Comparison of ENCODE assay signal across 32 mouse cellular contexts in the genomic region with DNA sequence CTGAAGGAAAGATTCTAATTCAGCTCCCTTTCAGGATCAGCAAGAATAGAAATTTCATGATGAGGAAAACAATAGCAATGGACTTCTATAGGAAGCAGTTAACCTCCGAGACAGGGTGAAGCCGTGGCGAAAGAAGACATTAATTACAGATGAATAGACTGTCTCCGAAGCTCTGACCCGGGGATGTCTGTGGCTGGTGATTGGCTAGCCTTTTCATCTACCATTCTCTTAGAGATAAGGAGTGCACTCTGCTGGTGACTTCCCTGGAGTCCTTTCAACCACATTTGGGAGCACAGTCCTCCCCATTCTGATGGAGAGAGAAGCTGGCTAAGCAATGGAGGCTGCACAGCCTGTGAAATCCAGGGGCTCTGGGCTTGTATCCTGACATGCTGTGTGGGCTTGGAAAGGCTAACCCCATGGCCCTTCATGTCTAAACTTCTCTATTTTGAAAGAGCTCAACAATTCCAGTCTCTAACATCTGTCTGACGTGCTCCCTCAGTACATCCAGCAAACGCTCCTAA. TPM values are rescaled to one million over a fixed set of nuclear protein-coding genes. Genes with fewer than 3 reads are reported as not detected.
DNase-seq lines count a peak whose midpoint lies in the region; ATAC-seq and TF ChIP-seq lines count a peak whose summit lies in the region.
"Had no signal": no experiment of that assay in that cellular context is flagged by ENCODE, and none has a peak within 500 bp of the region (broad histone marks: within the 10 kb centered on the region; RNA-seq: fewer than 3 reads in every experiment).

No protein-coding gene starts in this region.

- intact Hi-C loops in heart, postnatal 36 days (cut with DNase I): no loop called here

- no peaks in the 10 kb centered on the region for H3K36me3 ChIP-seq in forebrain, embryonic 12.5 days (replicated peaks)
- no peaks in the 10 kb centered on the region for H3K36me3 ChIP-seq in forebrain, embryonic 10.5 days (replicated peaks)
- no peaks in the 10 kb centered on the region for H3K36me3 ChIP-seq in kidney, postnatal 0 days (ENCODE audit: insufficient read depth, low read length)
- H3K36me3 ChIP-seq in kidney, embryonic 15.5 days: no peaks in the 10 kb centered on the region
- no peaks in the 10 kb centered on the region for H3K36me3 ChIP-seq in midbrain, embryonic 11.5 days (ENCODE audit: control insufficient read depth, insufficient read depth, low read length)
- H3K36me3 ChIP-seq in midbrain, embryonic 13.5 days: no peaks in the 10 kb centered on the region
- H3K36me3 ChIP-seq: embryonic facial prominence, embryonic 12.5 days; heart, embryonic 15.5 days; hindbrain, embryonic 15.5 days; neural tube, embryonic 13.5 days had no signal

- H3K4me3 ChIP-seq in forebrain, embryonic 12.5 days (replicated peaks): no peak overlapping the region
- no peak overlapping the region for H3K4me3 ChIP-seq in forebrain, embryonic 10.5 days
- no peak overlapping the region for H3K4me3 ChIP-seq in kidney, postnatal 0 days (replicated peaks; ENCODE audit: low read depth, low read length)
- H3K4me3 ChIP-seq in kidney, embryonic 15.5 days (replicated peaks): no peak overlapping the region
- no peak overlapping the region for H3K4me3 ChIP-seq in midbrain, embryonic 11.5 days (ENCODE audit: low read depth, low read length)
- no peak overlapping the region for H3K4me3 ChIP-seq in midbrain, embryonic 13.5 days (replicated peaks)
- H3K4me3 ChIP-seq: embryonic facial prominence, embryonic 12.5 days; heart, embryonic 15.5 days; hindbrain, embryonic 15.5 days; neural tube, embryonic 13.5 days had no signal

- 0 out of 2 replicates have a peak, but pooled peaks have one; percentile 23 for ATAC-seq in forebrain, embryonic 12.5 days (ENCODE audit: low FRiP score)
- ATAC-seq in kidney, postnatal 0 days (replicated peaks; ENCODE audit: low FRiP score, low read depth): no peak
- no peak for ATAC-seq in kidney, embryonic 15.5 days (replicated peaks; ENCODE audit: low FRiP score)
- no peak for ATAC-seq in midbrain, embryonic 11.5 days (ENCODE audit: low FRiP score)
- no peak for ATAC-seq in midbrain, embryonic 13.5 days
- ATAC-seq: forebrain, embryonic 16.5 days; midbrain, embryonic 16.5 days; Patski had no signal

- H3K4me1 ChIP-seq in forebrain, embryonic 12.5 days: no peaks in the 10 kb centered on the region
- H3K4me1 ChIP-seq in forebrain, embryonic 10.5 days: peaks cover 27% of the 10 kb centered on the region
- no peaks in the 10 kb centered on the region for H3K4me1 ChIP-seq in kidney, postnatal 0 days (replicated peaks; ENCODE audit: insufficient read depth, low read length)
- no peaks in the 10 kb centered on the region for H3K4me1 ChIP-seq in kidney, embryonic 15.5 days
- H3K4me1 ChIP-seq in midbrain, embryonic 11.5 days (ENCODE audit: control insufficient read depth, insufficient read depth, low read length): no peaks in the 10 kb centered on the region
- no peaks in the 10 kb centered on the region for H3K4me1 ChIP-seq in midbrain, embryonic 13.5 days (replicated peaks)
- H3K4me1 ChIP-seq: embryonic facial prominence, embryonic 12.5 days; heart, embryonic 15.5 days; hindbrain, embryonic 15.5 days had no signal

- no peaks in the 10 kb centered on the region for H3K9me3 ChIP-seq in forebrain, embryonic 12.5 days
- no peaks in the 10 kb centered on the region for H3K9me3 ChIP-seq in forebrain, embryonic 10.5 days
- no peaks in the 10 kb centered on the region for H3K9me3 ChIP-seq in kidney, postnatal 0 days (replicated peaks; ENCODE audit: low read length)
- no peaks in the 10 kb centered on the region for H3K9me3 ChIP-seq in kidney, embryonic 15.5 days (replicated peaks)
- H3K9me3 ChIP-seq in midbrain, embryonic 11.5 days (ENCODE audit: control insufficient read depth, low read length): no peaks in the 10 kb centered on the region
- no peaks in the 10 kb centered on the region for H3K9me3 ChIP-seq in midbrain, embryonic 13.5 days
- H3K9me3 ChIP-seq: embryonic facial prominence, embryonic 12.5 days; heart, embryonic 15.5 days; hindbrain, embryonic 15.5 days; neural tube, embryonic 13.5 days had no signal

- TF ChIP-seq CTCF in kidney, postnatal 0 days (IDR thresholded peaks at IDR 0.05; ENCODE audit: low read depth): no peak

- H3K4me2 ChIP-seq in forebrain, embryonic 12.5 days: no peak overlapping the region
- no peak overlapping the region for H3K4me2 ChIP-seq in kidney, postnatal 0 days (ENCODE audit: low read length)
- H3K4me2 ChIP-seq in kidney, embryonic 15.5 days: no peak overlapping the region
- H3K4me2 ChIP-seq in midbrain, embryonic 11.5 days: no peak overlapping the region
- H3K4me2 ChIP-seq in midbrain, embryonic 13.5 days (replicated peaks): no peak overlapping the region
- H3K4me2 ChIP-seq: embryonic facial prominence, embryonic 12.5 days; heart, embryonic 15.5 days; hindbrain, embryonic 15.5 days; neural tube, embryonic 13.5 days had no signal

- no peaks in the 10 kb centered on the region for H3K27me3 ChIP-seq in forebrain, embryonic 12.5 days
- H3K27me3 ChIP-seq in forebrain, embryonic 10.5 days (ENCODE audit: poor library complexity, severe bottlenecking): no peaks in the 10 kb centered on the region
- H3K27me3 ChIP-seq in kidney, postnatal 0 days (ENCODE audit: insufficient read depth, low read length): no peaks in the 10 kb centered on the region
- no peaks in the 10 kb centered on the region for H3K27me3 ChIP-seq in kidney, embryonic 15.5 days
- H3K27me3 ChIP-seq in midbrain, embryonic 11.5 days (ENCODE audit: control insufficient read depth, insufficient read depth, low read length): no peaks in the 10 kb centered on the region
- H3K27me3 ChIP-seq in midbrain, embryonic 13.5 days: no peaks in the 10 kb centered on the region
- H3K27me3 ChIP-seq: embryonic facial prominence, embryonic 12.5 days; heart, embryonic 15.5 days; hindbrain, embryonic 15.5 days; neural tube, embryonic 13.5 days; Patski had no signal

- no peak overlapping the region for H3K27ac ChIP-seq in forebrain, embryonic 12.5 days
- H3K27ac ChIP-seq in forebrain, embryonic 10.5 days: no peak overlapping the region
- no peak overlapping the region for H3K27ac ChIP-seq in kidney, postnatal 0 days
- H3K27ac ChIP-seq in kidney, embryonic 15.5 days: no peak overlapping the region
- no peak overlapping the region for H3K27ac ChIP-seq in midbrain, embryonic 11.5 days (ENCODE audit: low read depth, low read length)
- no peak overlapping the region for H3K27ac ChIP-seq in midbrain, embryonic 13.5 days
- H3K27ac ChIP-seq: embryonic facial prominence, embryonic 12.5 days; heart, embryonic 15.5 days; hindbrain, embryonic 15.5 days; liver, embryonic 14.5 days; macrophage; neural tube, embryonic 13.5 days had no signal

- WGBS in forebrain, embryonic 12.5 days: 45% methylated on average over 7 of the region's 7 CpGs
- 61% methylated on average over 7 of the region's 7 CpGs for WGBS in forebrain, embryonic 10.5 days
- 49% methylated on average over 7 of the region's 7 CpGs for WGBS in kidney, postnatal 0 days
- WGBS in kidney, embryonic 15.5 days: 59% methylated on average over 7 of the region's 7 CpGs
- WGBS in midbrain, embryonic 11.5 days: 60% methylated on average over 7 of the region's 7 CpGs
- WGBS in midbrain, embryonic 13.5 days: 42% methylated on average over 7 of the region's 7 CpGs

- no peak overlapping the region for H3K9ac ChIP-seq in forebrain, embryonic 12.5 days
- no peak overlapping the region for H3K9ac ChIP-seq in kidney, postnatal 0 days (ENCODE audit: low read depth, low read length)
- H3K9ac ChIP-seq in kidney, embryonic 15.5 days: no peak overlapping the region
- no peak overlapping the region for H3K9ac ChIP-seq in midbrain, embryonic 11.5 days (ENCODE audit: low read length)
- H3K9ac ChIP-seq in midbrain, embryonic 13.5 days (replicated peaks): no peak overlapping the region
- H3K9ac ChIP-seq: embryonic facial prominence, embryonic 12.5 days; heart, embryonic 15.5 days; hindbrain, embryonic 15.5 days; liver, embryonic 14.5 days; neural tube, embryonic 13.5 days had no signal

- no peak for DNase-seq in forebrain, embryonic 10.5 days (ENCODE audit: extremely low spot score, low spot score)
- peak; percentile 19 for DNase-seq in kidney, postnatal 0 days (ENCODE audit: low spot score)
- peak; percentile 80 for DNase-seq in midbrain, embryonic 11.5 days (ENCODE audit: low spot score, missing footprints)
- DNase-seq in retina, postnatal 1 day: peak; percentile 28
- DNase-seq in heart, postnatal 36 days: no peak
- DNase-seq: adrenal gland, postnatal 25 days; cerebellum, adult 11-12 months; cerebellum, postnatal 10 days; kidney, adult 18-20 months; kidney, postnatal 25 days; layer of hippocampus, postnatal 36 days; liver; lung, adult 2 months; lung, postnatal 10 days; right cerebral cortex, adult 18-20 months; spleen, adult 18-20 months; thymus, postnatal 14 days had no signal

RNA-seq across cellular contexts. Expression of a gene that starts 25.6 kb away (rescaled TPM):
- 0.97 and 1.2 TPM in 2 replicates for polyA plus RNA-seq in forebrain, embryonic 12.5 days (2016; fragmentation: Nextera tagmentation; extraction: Ambion mirVana)
- polyA plus RNA-seq in forebrain, embryonic 10.5 days (2016; fragmentation: Nextera tagmentation; extraction: Ambion mirVana): 2.2 and 2.4 TPM in 2 replicates
- polyA plus RNA-seq in kidney, postnatal 0 days (2015; fragmentation: Nextera tagmentation; extraction: Ambion mirVana): 39.5 and 41.1 TPM in 2 replicates
- 11.4 and 12.1 TPM in 2 replicates for polyA plus RNA-seq in kidney, embryonic 15.5 days (2015; fragmentation: Nextera tagmentation; extraction: Ambion mirVana)
- polyA plus RNA-seq in midbrain, embryonic 11.5 days (2014; fragmentation: Nextera tagmentation; extraction: Ambion mirVana): 0.84 and 0.86 TPM in 2 replicates
- 2.1 and 2.5 TPM in 2 replicates for polyA plus RNA-seq in midbrain, embryonic 13.5 days (2015; fragmentation: Nextera tagmentation; extraction: Ambion mirVana)
- total RNA-seq in heart, postnatal 36 days (2021): 100 to 1,000 TPM; 138 TPM
- total RNA-seq: common myeloid progenitor, adult 5-6 weeks; megakaryocyte-erythroid progenitor cell, adult 5-6 weeks; MEL had no signal
- polyA plus RNA-seq: liver, embryonic 14.5 days; macrophage had no signal

Comparison
In these comparisons a context has a peak if more than half of its experiments do, and no peak if none do; other contexts are left out.
1. DNase-seq: peak in kidney, postnatal 0 days (single experiment), midbrain, embryonic 11.5 days (single experiment) and retina, postnatal 1 day (single experiment); none in forebrain, embryonic 10.5 days (single experiment) and heart, postnatal 36 days (0 of 2).